ENCODE assay signal across 33 mouse cellular contexts in genomic region chr19:60408436-60408835, GRCm38 (mm10). TPM values are rescaled to one million over a fixed set of nuclear protein-coding genes. Genes with fewer than 3 reads are reported as not detected.
DNase-seq lines count a peak whose midpoint lies in the region; ATAC-seq and TF ChIP-seq lines count a peak whose summit lies in the region.
"Had no signal": no experiment of that assay in that cellular context is flagged by ENCODE, and none has a peak within 500 bp of the region (broad histone marks: within the 10 kb centered on the region; RNA-seq: fewer than 3 reads in every experiment).

No protein-coding gene starts in this region.

- no peak for DNase-seq in forebrain, postnatal 0 days
- DNase-seq in right cerebral cortex, adult 18-20 months, result peak; percentile 8
- DNase-seq in right cerebral cortex, adult 2 months (ENCODE audit: low spot score in 2 of 2), result no peak
- DNase-seq in Muller cell, postnatal 12 days (ENCODE audit: inconsistent ontology term), result peak; percentile 78
- DNase-seq: adrenal gland, adult 2 months; adrenal gland, postnatal 14 days; cerebellum, adult 18-20 months; cerebellum, adult 9-10 months; gastrocnemius, postnatal 10 days; gastrocnemius, postnatal 36 days; heart, adult 2 months; heart, postnatal 14 days; heart, postnatal 4 days had no signal

- no peak overlapping the region for H3K27ac ChIP-seq in forebrain, postnatal 0 days (ENCODE audit: low read depth, low read length)
- H3K27ac ChIP-seq in forebrain, embryonic 16.5 days (ENCODE audit: low read length), result no peak overlapping the region
- H3K27ac ChIP-seq in midbrain, embryonic 16.5 days (ENCODE audit: low read length), result no peak overlapping the region
- no peak overlapping the region for H3K27ac ChIP-seq in neural tube, embryonic 15.5 days (replicated peaks)
- H3K27ac ChIP-seq: embryonic facial prominence, embryonic 12.5 days; embryonic facial prominence, embryonic 15.5 days; forebrain, embryonic 12.5 days; forebrain, embryonic 15.5 days; heart, adult 2 months; heart, embryonic 10.5 days; heart, embryonic 13.5 days; hindbrain, embryonic 14.5 days; hindbrain, postnatal 0 days had no signal

- no peaks in the 10 kb centered on the region for H3K9me3 ChIP-seq in forebrain, postnatal 0 days (ENCODE audit: low read length)
- H3K9me3 ChIP-seq in forebrain, embryonic 16.5 days (ENCODE audit: control insufficient read depth, low read length), result no peaks in the 10 kb centered on the region
- H3K9me3 ChIP-seq in midbrain, embryonic 16.5 days (replicated peaks; ENCODE audit: control insufficient read depth, low read length, poor library complexity, severe bottlenecking), result no peaks in the 10 kb centered on the region
- no peaks in the 10 kb centered on the region for H3K9me3 ChIP-seq in neural tube, embryonic 15.5 days (replicated peaks)
- H3K9me3 ChIP-seq: embryonic facial prominence, embryonic 12.5 days; embryonic facial prominence, embryonic 15.5 days; forebrain, embryonic 12.5 days; forebrain, embryonic 15.5 days; G1E; heart, embryonic 10.5 days; heart, embryonic 13.5 days had no signal

- no peak overlapping the region for H3K4me2 ChIP-seq in forebrain, postnatal 0 days (ENCODE audit: low read depth)
- H3K4me2 ChIP-seq in forebrain, embryonic 16.5 days (ENCODE audit: low read length), result no peak overlapping the region
- no peak overlapping the region for H3K4me2 ChIP-seq in midbrain, embryonic 16.5 days (ENCODE audit: low read length)
- H3K4me2 ChIP-seq in neural tube, embryonic 15.5 days, result no peak overlapping the region
- H3K4me2 ChIP-seq: embryonic facial prominence, embryonic 12.5 days; embryonic facial prominence, embryonic 15.5 days; forebrain, embryonic 12.5 days; forebrain, embryonic 15.5 days; heart, embryonic 13.5 days; hindbrain, embryonic 14.5 days had no signal

- H3K36me3 ChIP-seq in forebrain, postnatal 0 days (ENCODE audit: insufficient read depth), result no peaks in the 10 kb centered on the region
- H3K36me3 ChIP-seq in forebrain, embryonic 16.5 days (ENCODE audit: control insufficient read depth, insufficient read depth), result no peaks in the 10 kb centered on the region
- H3K36me3 ChIP-seq in midbrain, embryonic 16.5 days (ENCODE audit: control insufficient read depth, insufficient read depth, low read length), result no peaks in the 10 kb centered on the region
- no peaks in the 10 kb centered on the region for H3K36me3 ChIP-seq in neural tube, embryonic 15.5 days
- H3K36me3 ChIP-seq: embryonic facial prominence, embryonic 12.5 days; embryonic facial prominence, embryonic 15.5 days; forebrain, embryonic 12.5 days; forebrain, embryonic 15.5 days; G1E; heart, embryonic 10.5 days; heart, embryonic 13.5 days had no signal

- 78% methylated on average over 3 of the region's 3 CpGs for WGBS in forebrain, postnatal 0 days
- WGBS in forebrain, embryonic 16.5 days, result 74% methylated on average over 3 of the region's 3 CpGs
- 88% methylated on average over 3 of the region's 3 CpGs for WGBS in midbrain, embryonic 16.5 days
- WGBS in neural tube, embryonic 15.5 days, result 90% methylated on average over 3 of the region's 3 CpGs

- H3K27me3 ChIP-seq in forebrain, postnatal 0 days (ENCODE audit: insufficient read depth, low read length), result no peaks in the 10 kb centered on the region
- H3K27me3 ChIP-seq in forebrain, embryonic 16.5 days (replicated peaks; ENCODE audit: control insufficient read depth, insufficient read depth, low read length), result no peaks in the 10 kb centered on the region
- H3K27me3 ChIP-seq in midbrain, embryonic 16.5 days (ENCODE audit: control insufficient read depth, insufficient read depth, low read depth, low read length), result no peaks in the 10 kb centered on the region
- H3K27me3 ChIP-seq in neural tube, embryonic 15.5 days (replicated peaks), result no peaks in the 10 kb centered on the region
- H3K27me3 ChIP-seq: CH12.LX; embryonic facial prominence, embryonic 12.5 days; embryonic facial prominence, embryonic 15.5 days; forebrain, embryonic 12.5 days; forebrain, embryonic 15.5 days; heart, embryonic 13.5 days had no signal

- H3K4me1 ChIP-seq in forebrain, postnatal 0 days (ENCODE audit: insufficient read depth), result no peaks in the 10 kb centered on the region
- H3K4me1 ChIP-seq in forebrain, embryonic 16.5 days (replicated peaks; ENCODE audit: control insufficient read depth, insufficient read depth, low read length), result no peaks in the 10 kb centered on the region
- no peaks in the 10 kb centered on the region for H3K4me1 ChIP-seq in midbrain, embryonic 16.5 days (ENCODE audit: control insufficient read depth, insufficient read depth, low read length)
- H3K4me1 ChIP-seq in neural tube, embryonic 15.5 days, result no peaks in the 10 kb centered on the region
- H3K4me1 ChIP-seq: embryonic facial prominence, embryonic 12.5 days; embryonic facial prominence, embryonic 15.5 days; forebrain, embryonic 12.5 days; forebrain, embryonic 15.5 days; heart, embryonic 10.5 days; heart, embryonic 13.5 days had no signal

- H3K9ac ChIP-seq in forebrain, postnatal 0 days, result no peak overlapping the region
- H3K9ac ChIP-seq in forebrain, embryonic 16.5 days (replicated peaks; ENCODE audit: low read depth, low read length), result no peak overlapping the region
- H3K9ac ChIP-seq in midbrain, embryonic 16.5 days (ENCODE audit: low read depth, low read length), result no peak overlapping the region
- H3K9ac ChIP-seq in neural tube, embryonic 15.5 days (replicated peaks), result no peak overlapping the region
- H3K9ac ChIP-seq: embryonic facial prominence, embryonic 12.5 days; embryonic facial prominence, embryonic 15.5 days; forebrain, embryonic 12.5 days; forebrain, embryonic 15.5 days; heart, embryonic 13.5 days; hindbrain, embryonic 14.5 days had no signal

- TF ChIP-seq CTCF in forebrain, postnatal 0 days (IDR thresholded peaks at IDR 0.05; ENCODE audit: low read depth), result no peak

- H3K4me3 ChIP-seq in forebrain, postnatal 0 days (ENCODE audit: low read depth, low read length), result no peak overlapping the region
- no peak overlapping the region for H3K4me3 ChIP-seq in forebrain, embryonic 16.5 days (replicated peaks; ENCODE audit: low read length)
- no peak overlapping the region for H3K4me3 ChIP-seq in midbrain, embryonic 16.5 days (ENCODE audit: low read depth, low read length)
- no peak overlapping the region for H3K4me3 ChIP-seq in neural tube, embryonic 15.5 days (replicated peaks)
- H3K4me3 ChIP-seq: embryonic facial prominence, embryonic 12.5 days; embryonic facial prominence, embryonic 15.5 days; forebrain, embryonic 12.5 days; forebrain, embryonic 15.5 days; heart, adult 2 months; heart, embryonic 10.5 days; heart, embryonic 13.5 days had no signal

- peak; percentile 40; the same call in 1 of the 2 replicates for ATAC-seq in forebrain, postnatal 0 days
- no peak for ATAC-seq in forebrain, embryonic 16.5 days
- no peak for ATAC-seq in midbrain, embryonic 16.5 days
- no peak for ATAC-seq in neural tube, embryonic 15.5 days (ENCODE audit: low FRiP score)
- ATAC-seq: forebrain, embryonic 15.5 days; hindbrain, postnatal 0 days; inflammation-experienced regulatory T-cells, adult 6 months; intestine, embryonic 16.5 days had no signal

RNA-seq across cellular contexts. Expression of gene Prlhr, which starts 59.7 kb away (rescaled TPM):
- total RNA-seq in forebrain, postnatal 0 days (2014; rRNA removed), result 1.2 and 1.7 TPM in 2 replicates
- polyA plus RNA-seq in forebrain, postnatal 0 days (2015; fragmentation: Nextera tagmentation; extraction: Ambion mirVana), result 0.10 TPM in 1 of 2 replicates, not detected in the other
- polyA plus RNA-seq in forebrain, embryonic 16.5 days (2015; fragmentation: Nextera tagmentation; extraction: Ambion mirVana), result 0.22 TPM in 1 of 2 replicates, not detected in the other
- polyA plus RNA-seq in midbrain, embryonic 16.5 days (2015; fragmentation: Nextera tagmentation; extraction: Ambion mirVana), result 0.39 and 0.60 TPM in 2 replicates
- polyA plus RNA-seq in neural tube, embryonic 15.5 days (2015; fragmentation: Nextera tagmentation; extraction: Ambion mirVana), result 0.19 and 0.47 TPM in 2 replicates
- total RNA-seq: CH12.LX; common myeloid progenitor, adult 5-6 weeks; gastrocnemius, adult 18-20 months; gastrocnemius, postnatal 10 days; gastrocnemius, postnatal 36 days; granulocyte monocyte progenitor cell, adult 5-6 weeks; heart, adult 2 months; heart, postnatal 14 days; heart, postnatal 4 days had no signal
- polyA plus RNA-seq: embryonic facial prominence, embryonic 12.5 days; embryonic facial prominence, embryonic 15.5 days; forebrain, embryonic 12.5 days; forebrain, embryonic 15.5 days; G1E; heart, adult 2 months; heart, embryonic 10.5 days; heart, embryonic 13.5 days; heart, embryonic 16.5 days; hindbrain, embryonic 11.5 days; inflammation-experienced regulatory T-cells, adult 6 months; intestine, embryonic 16.5 days had no signal

Comparison
In these comparisons a context has a peak if more than half of its experiments do, and no peak if none do; other contexts are left out.
1. DNase-seq: peak in right cerebral cortex, adult 18-20 months (single experiment) and Muller cell, postnatal 12 days (single experiment); none in forebrain, postnatal 0 days (single experiment) and right cerebral cortex, adult 2 months (0 of 2).